Mouse (Mus musculus): ENCODE measurements around the gene Frs2. TPM values are rescaled to one million over a fixed set of nuclear protein-coding genes. Genes with fewer than 3 reads are reported as not detected.

The Frs2 gene
- total RNA-seq, 2 experiments from 2014 or later = 33.2 to 35.6 TPM

Other genes starting within 250 kb of the Frs2 start
- gene Rab3ip, start 197.8 kb downstream of the Frs2 start, total RNA-seq (2021) = 10 to 100 TPM; 41.7 to 50.6 TPM
- not detected for gene Gm10271, start 175.9 kb downstream of the Frs2 start, total RNA-seq (2021)
- gene Best3, start 162.2 kb downstream of the Frs2 start, total RNA-seq (2021) = under 1 TPM; 0.12 to 0.27 TPM
- gene Lrrc10, start 103.2 kb downstream of the Frs2 start, total RNA-seq (2021) = not detected
- gene Cct2, start 84.7 kb downstream of the Frs2 start, total RNA-seq (2021) = 100 to 1,000 TPM; 155 to 156 TPM
- 10 to 100 TPM; 50.7 to 54.0 TPM for gene Yeats4, start 76.0 kb upstream of the Frs2 start, total RNA-seq (2021)
- gene 9530003J23Rik, start 90.2 kb upstream of the Frs2 start, total RNA-seq (2021) = not detected
- 10 to 100 TPM; 12.1 to 14.4 TPM for gene Lyz2, start 133.8 kb upstream of the Frs2 start, total RNA-seq (2021)
- 1 to 10 TPM; 1.5 to 1.7 TPM for gene Lyz1, start 144.3 kb upstream of the Frs2 start, total RNA-seq (2021)
- 100 to 1,000 TPM in 1 of 2 experiments, 10 to 100 TPM in 1; 94.5 to 120 TPM for gene Cpsf6, start 231.5 kb upstream of the Frs2 start, total RNA-seq (2021)